ENCODE assay signal across 22 mouse cellular contexts in the genomic region with DNA sequence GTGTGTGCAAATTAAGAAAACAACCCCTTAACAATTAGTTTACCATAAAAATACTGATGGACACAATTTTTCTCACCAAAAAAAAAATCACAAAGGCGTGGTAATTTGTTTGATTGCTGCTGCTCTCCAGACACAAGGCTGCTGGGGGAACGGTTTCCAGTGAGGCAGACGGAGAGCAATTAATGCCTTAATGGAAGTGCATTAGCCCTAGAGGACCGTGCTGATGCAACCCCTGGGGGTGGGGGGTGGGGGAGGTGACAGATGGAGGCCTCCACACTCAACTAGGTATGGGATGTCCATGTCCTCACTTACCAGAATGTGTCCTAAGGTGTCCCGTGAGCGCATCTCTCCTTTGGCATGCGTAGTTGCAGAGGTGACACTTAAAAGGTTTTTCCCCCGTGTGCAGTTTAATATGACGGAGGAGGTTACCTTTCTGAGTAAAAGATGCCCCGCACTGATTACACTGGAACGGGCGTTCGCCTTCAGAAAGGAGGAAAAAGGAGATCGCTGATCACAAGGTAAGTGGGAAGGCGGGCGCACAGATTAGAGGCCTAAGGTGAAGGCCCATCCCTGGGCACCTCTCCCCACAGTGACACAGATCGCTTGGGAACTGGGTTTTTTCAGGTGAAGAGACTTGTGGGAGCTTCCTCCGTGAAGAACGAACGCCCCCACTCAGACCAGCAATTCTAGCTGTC. TPM values are rescaled to one million over a fixed set of nuclear protein-coding genes. Genes with fewer than 3 reads are reported as not detected.
A peak's percentile ranks its signal among the peaks of the same experiment; 100 is the strongest.
DNase-seq lines count a peak whose midpoint lies in the region; ATAC-seq lines count a peak whose summit lies in the region.
"Had no signal": no experiment of that assay in that cellular context is flagged by ENCODE, and none has a peak within 500 bp of the region (broad histone marks: within the 10 kb centered on the region; RNA-seq: fewer than 3 reads in every experiment).

No protein-coding gene starts in this region.

- H3K9ac ChIP-seq in hindbrain, embryonic 11.5 days (ENCODE audit: low read depth, low read length): no peak overlapping the region
- no peak overlapping the region for H3K9ac ChIP-seq in hindbrain, embryonic 16.5 days (ENCODE audit: low read depth, low read length)
- H3K9ac ChIP-seq: embryonic facial prominence, embryonic 15.5 days; hindbrain, embryonic 15.5 days; liver, embryonic 14.5 days; lung, embryonic 15.5 days had no signal

- DNase-seq in hindbrain, embryonic 11.5 days (ENCODE audit: low spot score): peak; percentile 20
- peak; percentile 72 for DNase-seq in retina, postnatal 1 day
- no peak for DNase-seq in adrenal gland, adult 8-10 months
- no peak for DNase-seq in cerebellum, adult 8-10 months
- DNase-seq: adrenal gland, postnatal 25 days; cerebellum, adult 2 months; gastrocnemius, postnatal 25 days; kidney, adult 18-20 months; right cerebral cortex, postnatal 4 days; thymus, adult 2 months had no signal

- H3K27me3 ChIP-seq in hindbrain, embryonic 11.5 days (ENCODE audit: control insufficient read depth, insufficient read depth, low read length): no peaks in the 10 kb centered on the region
- no peaks in the 10 kb centered on the region for H3K27me3 ChIP-seq in hindbrain, embryonic 16.5 days (replicated peaks; ENCODE audit: control insufficient read depth, insufficient read depth, low read length)
- H3K27me3 ChIP-seq: hindbrain, embryonic 15.5 days; lung, embryonic 15.5 days had no signal

- H3K9me3 ChIP-seq in hindbrain, embryonic 11.5 days (ENCODE audit: control insufficient read depth, low read length): no peaks in the 10 kb centered on the region
- H3K9me3 ChIP-seq in hindbrain, embryonic 16.5 days (ENCODE audit: control insufficient read depth, low read length): no peaks in the 10 kb centered on the region
- H3K9me3 ChIP-seq: embryonic facial prominence, embryonic 15.5 days; G1E; hindbrain, embryonic 15.5 days; lung, embryonic 15.5 days had no signal

- no peaks in the 10 kb centered on the region for H3K36me3 ChIP-seq in hindbrain, embryonic 11.5 days (ENCODE audit: control insufficient read depth, insufficient read depth, low read length)
- no peaks in the 10 kb centered on the region for H3K36me3 ChIP-seq in hindbrain, embryonic 16.5 days (ENCODE audit: control insufficient read depth, insufficient read depth, low read length)
- H3K36me3 ChIP-seq: embryonic facial prominence, embryonic 15.5 days; G1E; hindbrain, embryonic 15.5 days; lung, embryonic 15.5 days had no signal

- no peaks in the 10 kb centered on the region for H3K4me1 ChIP-seq in hindbrain, embryonic 11.5 days (replicated peaks; ENCODE audit: control insufficient read depth, insufficient read depth, low read length)
- H3K4me1 ChIP-seq in hindbrain, embryonic 16.5 days (ENCODE audit: control insufficient read depth, insufficient read depth, low read depth, low read length): no peaks in the 10 kb centered on the region
- H3K4me1 ChIP-seq: embryonic facial prominence, embryonic 15.5 days; lung, embryonic 15.5 days had no signal

- no peak overlapping the region for H3K27ac ChIP-seq in hindbrain, embryonic 11.5 days (ENCODE audit: low read depth, low read length)
- H3K27ac ChIP-seq in hindbrain, embryonic 16.5 days (ENCODE audit: low read depth, low read length): no peak overlapping the region
- H3K27ac ChIP-seq: embryonic facial prominence, embryonic 15.5 days; hindbrain, embryonic 15.5 days; kidney, postnatal 0 days; liver, embryonic 14.5 days; lung, embryonic 15.5 days; macrophage had no signal

- no peak overlapping the region for H3K4me3 ChIP-seq in hindbrain, embryonic 11.5 days (ENCODE audit: low read depth, low read length)
- H3K4me3 ChIP-seq in hindbrain, embryonic 16.5 days (ENCODE audit: low read length): no peak overlapping the region
- H3K4me3 ChIP-seq: embryonic facial prominence, embryonic 15.5 days; hindbrain, embryonic 15.5 days; lung, embryonic 15.5 days had no signal

- WGBS in hindbrain, embryonic 11.5 days: 80% methylated on average over 20 of the region's 20 CpGs
- 64% methylated on average over 20 of the region's 20 CpGs for WGBS in hindbrain, embryonic 16.5 days

- H3K4me2 ChIP-seq in hindbrain, embryonic 11.5 days (replicated peaks; ENCODE audit: low read depth, low read length): no peak overlapping the region
- H3K4me2 ChIP-seq in hindbrain, embryonic 16.5 days (ENCODE audit: low read length): no peak overlapping the region
- H3K4me2 ChIP-seq: embryonic facial prominence, embryonic 15.5 days; hindbrain, embryonic 15.5 days; lung, embryonic 15.5 days; midbrain, embryonic 11.5 days had no signal

- ATAC-seq in hindbrain, embryonic 11.5 days (ENCODE audit: low FRiP score): no peak
- no peak for ATAC-seq in hindbrain, embryonic 16.5 days
- peak; percentile 21 for ATAC-seq in activated CD4-positive, CD25-positive, alpha-beta regulatory T cell, adult 4 months
- peak; percentile 28 for ATAC-seq in inflammation-experienced regulatory T-cells, adult 6 months

RNA-seq across cellular contexts. Expression of gene Grb7, which starts 42.5 kb away (rescaled TPM):
- 2.1 and 3.3 TPM in 2 replicates for polyA plus RNA-seq in hindbrain, embryonic 11.5 days (2014; fragmentation: Nextera tagmentation; extraction: Ambion mirVana)
- 1.3 and 2.5 TPM in 2 replicates for polyA plus RNA-seq in hindbrain, embryonic 16.5 days (2015; fragmentation: Nextera tagmentation; extraction: Ambion mirVana)
- polyA plus RNA-seq in activated CD4-positive, CD25-positive, alpha-beta regulatory T cell, adult 4 months (2017; shearing (Covaris generic)): 1 to 10 TPM; 2.3 to 3.4 TPM
- 1 to 10 TPM; 1.2 to 3.1 (median 2.1) TPM for polyA plus RNA-seq in inflammation-experienced regulatory T-cells, adult 6 months (2017; shearing (Covaris generic))
- total RNA-seq in adrenal gland, adult 8-10 months (2022): under 1 TPM in 3 of 4 experiments, not detected in 1; 0.13 to 0.70 (median 0.42) TPM
- total RNA-seq: adrenal gland, postnatal 25 days; G1E had no signal
- polyA plus RNA-seq: G1E had no signal

RNA-seq across cellular contexts. Expression of gene Mien1, which starts 49.9 kb away (rescaled TPM):
- 152 and 167 TPM in 2 replicates for polyA plus RNA-seq in hindbrain, embryonic 11.5 days (2014; fragmentation: Nextera tagmentation; extraction: Ambion mirVana)
- polyA plus RNA-seq in hindbrain, embryonic 16.5 days (2015; fragmentation: Nextera tagmentation; extraction: Ambion mirVana): 250 and 276 TPM in 2 replicates
- polyA plus RNA-seq in activated CD4-positive, CD25-positive, alpha-beta regulatory T cell, adult 4 months (2017; shearing (Covaris generic)): 100 to 1,000 TPM; 161 to 193 TPM
- 100 to 1,000 TPM; 148 to 198 (median 167) TPM for polyA plus RNA-seq in inflammation-experienced regulatory T-cells, adult 6 months (2017; shearing (Covaris generic))
- total RNA-seq in adrenal gland, adult 8-10 months (2022): 100 to 1,000 TPM in 1 of 4 experiments, 10 to 100 TPM in 3; 78.5 to 100 (median 88.6) TPM

RNA-seq across cellular contexts. Expression of gene Ikzf3, which starts 57.1 kb away (rescaled TPM):
- 0.11 and 0.60 TPM in 2 replicates for polyA plus RNA-seq in hindbrain, embryonic 11.5 days (2014; fragmentation: Nextera tagmentation; extraction: Ambion mirVana)
- 0.35 and 0.45 TPM in 2 replicates for polyA plus RNA-seq in hindbrain, embryonic 16.5 days (2015; fragmentation: Nextera tagmentation; extraction: Ambion mirVana)
- 100 to 1,000 TPM in 1 of 2 experiments, 10 to 100 TPM in 1; 95.8 to 124 TPM for polyA plus RNA-seq in activated CD4-positive, CD25-positive, alpha-beta regulatory T cell, adult 4 months (2017; shearing (Covaris generic))
- polyA plus RNA-seq in inflammation-experienced regulatory T-cells, adult 6 months (2017; shearing (Covaris generic)): 100 to 1,000 TPM in 1 of 3 experiments, 10 to 100 TPM in 2; 75.8 to 102 (median 78.8) TPM
- 1 to 10 TPM in 1 of 4 experiments, under 1 TPM in 3; 0.49 to 1.0 (median 0.75) TPM for total RNA-seq in adrenal gland, adult 8-10 months (2022)
- total RNA-seq: layer of hippocampus, adult 18-20 months had no signal
- polyA plus RNA-seq: hindbrain, embryonic 15.5 days had no signal

Comparison
In these comparisons a context has a peak if more than half of its experiments do, and no peak if none do; other contexts are left out.
1. ATAC-seq: peak in activated CD4-positive, CD25-positive, alpha-beta regulatory T cell, adult 4 months (single experiment) and inflammation-experienced regulatory T-cells, adult 6 months (single experiment); none in hindbrain, embryonic 11.5 days (single experiment) and hindbrain, embryonic 16.5 days (single experiment).
2. DNase-seq: peak in hindbrain, embryonic 11.5 days (single experiment) and retina, postnatal 1 day (single experiment); none in adrenal gland, adult 8-10 months (single experiment) and cerebellum, adult 8-10 months (single experiment).
3. RNA of gene Ikzf3, which starts 57.1 kb away (polyA plus RNA-seq): 95.8 to 124 TPM in activated CD4-positive, CD25-positive, alpha-beta regulatory T cell, adult 4 months and 75.8 to 102 TPM in inflammation-experienced regulatory T-cells, adult 6 months; 0.11 to 0.60 TPM in hindbrain, embryonic 11.5 days and 0.35 to 0.45 TPM in hindbrain, embryonic 16.5 days; every median in the first group is over 10 times any median in the second.